ENCODE assay signal across 26 mouse cellular contexts in genomic region chr7:134335951-134336350, GRCm38 (mm10). TPM values are rescaled to one million over a fixed set of nuclear protein-coding genes. Genes with fewer than 3 reads are reported as not detected.
DNase-seq lines count a peak whose midpoint lies in the region; ATAC-seq and TF ChIP-seq lines count a peak whose summit lies in the region.
"Had no signal": no experiment of that assay in that cellular context is flagged by ENCODE, and none has a peak within 500 bp of the region (broad histone marks: within the 10 kb centered on the region; RNA-seq: fewer than 3 reads in every experiment).

No protein-coding gene starts in this region.

- H3K27ac ChIP-seq in limb, embryonic 14.5 days (replicated peaks; ENCODE audit: low read depth, low read length): no peak overlapping the region
- H3K27ac ChIP-seq in limb, embryonic 10.5 days: no peak overlapping the region
- H3K27ac ChIP-seq in lung, embryonic 16.5 days (ENCODE audit: low read length): no peak overlapping the region
- no peak overlapping the region for H3K27ac ChIP-seq in midbrain, embryonic 11.5 days (ENCODE audit: low read depth, low read length)
- H3K27ac ChIP-seq in midbrain, embryonic 16.5 days (ENCODE audit: low read length): no peak overlapping the region
- H3K27ac ChIP-seq in forebrain, embryonic 11.5 days (ENCODE audit: low read depth, low read length): no peak overlapping the region
- H3K27ac ChIP-seq: embryonic facial prominence, embryonic 13.5 days; forebrain, embryonic 10.5 days; forebrain, embryonic 15.5 days; heart, embryonic 15.5 days; hindbrain, embryonic 10.5 days; hindbrain, embryonic 13.5 days had no signal

- WGBS in limb, embryonic 14.5 days: 73% methylated on average over 3 of the region's 3 CpGs
- 88% methylated on average over 3 of the region's 3 CpGs for WGBS in limb, embryonic 10.5 days
- 62% methylated on average over 3 of the region's 3 CpGs for WGBS in lung, embryonic 16.5 days
- 53% methylated on average over 3 of the region's 3 CpGs for WGBS in lung, adult 2 months
- WGBS in midbrain, embryonic 11.5 days: 82% methylated on average over 3 of the region's 3 CpGs
- WGBS in midbrain, embryonic 16.5 days: 88% methylated on average over 3 of the region's 3 CpGs
- WGBS in forebrain, embryonic 11.5 days: 86% methylated on average over 3 of the region's 3 CpGs

- H3K4me3 ChIP-seq in limb, embryonic 14.5 days (replicated peaks; ENCODE audit: low read length): no peak overlapping the region
- no peak overlapping the region for H3K4me3 ChIP-seq in limb, embryonic 10.5 days
- H3K4me3 ChIP-seq in lung, embryonic 16.5 days (ENCODE audit: low read length): no peak overlapping the region
- no peak overlapping the region for H3K4me3 ChIP-seq in lung, adult 2 months (replicated peaks; ENCODE audit: extremely low read depth, low read depth, low read length)
- no peak overlapping the region for H3K4me3 ChIP-seq in midbrain, embryonic 11.5 days (ENCODE audit: low read depth, low read length)
- no peak overlapping the region for H3K4me3 ChIP-seq in midbrain, embryonic 16.5 days (ENCODE audit: low read depth, low read length)
- H3K4me3 ChIP-seq in forebrain, embryonic 11.5 days (ENCODE audit: low read depth, low read length): no peak overlapping the region
- H3K4me3 ChIP-seq: embryonic facial prominence, embryonic 13.5 days; forebrain, embryonic 10.5 days; forebrain, embryonic 15.5 days; heart, embryonic 12.5 days; heart, embryonic 15.5 days; hindbrain, embryonic 10.5 days; hindbrain, embryonic 13.5 days had no signal

- H3K36me3 ChIP-seq in limb, embryonic 14.5 days (ENCODE audit: control insufficient read depth, insufficient read depth, low read length): no peaks in the 10 kb centered on the region
- no peaks in the 10 kb centered on the region for H3K36me3 ChIP-seq in limb, embryonic 10.5 days
- no peaks in the 10 kb centered on the region for H3K36me3 ChIP-seq in lung, embryonic 16.5 days (ENCODE audit: control insufficient read depth, insufficient read depth, low read length)
- no peaks in the 10 kb centered on the region for H3K36me3 ChIP-seq in midbrain, embryonic 11.5 days (ENCODE audit: control insufficient read depth, insufficient read depth, low read length)
- H3K36me3 ChIP-seq in midbrain, embryonic 16.5 days (ENCODE audit: control insufficient read depth, insufficient read depth, low read length): no peaks in the 10 kb centered on the region
- H3K36me3 ChIP-seq in forebrain, embryonic 11.5 days (ENCODE audit: control insufficient read depth, insufficient read depth, low read length): no peaks in the 10 kb centered on the region
- H3K36me3 ChIP-seq: embryonic facial prominence, embryonic 13.5 days; forebrain, embryonic 10.5 days; forebrain, embryonic 15.5 days; heart, embryonic 12.5 days; heart, embryonic 15.5 days; hindbrain, embryonic 10.5 days; hindbrain, embryonic 13.5 days had no signal

- no peak for ATAC-seq in limb, embryonic 14.5 days (ENCODE audit: low FRiP score, low read depth)
- ATAC-seq in lung, embryonic 16.5 days (ENCODE audit: low read depth): peak; percentile 78
- ATAC-seq in midbrain, embryonic 11.5 days (ENCODE audit: low FRiP score): no peak
- no peak for ATAC-seq in midbrain, embryonic 16.5 days
- no peak for ATAC-seq in forebrain, embryonic 11.5 days (replicated peaks; ENCODE audit: low FRiP score)
- ATAC-seq: CD4-positive, CD25-positive, alpha-beta regulatory T cell, adult 4 months; forebrain, embryonic 15.5 days; hindbrain, embryonic 16.5 days had no signal

- no peak for TF ChIP-seq CTCF in lung, adult 2 months (IDR thresholded peaks at IDR 0.05; ENCODE audit: insufficient read depth, low read length)

- H3K4me2 ChIP-seq in limb, embryonic 14.5 days (replicated peaks; ENCODE audit: low read depth, low read length, severe bottlenecking): no peak overlapping the region
- H3K4me2 ChIP-seq in lung, embryonic 16.5 days (ENCODE audit: low read depth, low read length): no peak overlapping the region
- no peak overlapping the region for H3K4me2 ChIP-seq in midbrain, embryonic 11.5 days
- no peak overlapping the region for H3K4me2 ChIP-seq in midbrain, embryonic 16.5 days (ENCODE audit: low read length)
- no peak overlapping the region for H3K4me2 ChIP-seq in forebrain, embryonic 11.5 days (ENCODE audit: low read depth, low read length, severe bottlenecking)
- H3K4me2 ChIP-seq: embryonic facial prominence, embryonic 13.5 days; forebrain, embryonic 15.5 days; heart, embryonic 12.5 days; heart, embryonic 15.5 days; hindbrain, embryonic 13.5 days had no signal

- no peaks in the 10 kb centered on the region for H3K4me1 ChIP-seq in limb, embryonic 14.5 days (ENCODE audit: control insufficient read depth, insufficient read depth, low read length)
- no peaks in the 10 kb centered on the region for H3K4me1 ChIP-seq in limb, embryonic 10.5 days
- H3K4me1 ChIP-seq in lung, embryonic 16.5 days (replicated peaks; ENCODE audit: control insufficient read depth, insufficient read depth, low read length): no peaks in the 10 kb centered on the region
- H3K4me1 ChIP-seq in lung, adult 2 months (ENCODE audit: control insufficient read depth, insufficient read depth, low read length): peaks cover 2% of the 10 kb centered on the region; the same call in 1 of the 2 replicates
- H3K4me1 ChIP-seq in midbrain, embryonic 11.5 days (ENCODE audit: control insufficient read depth, insufficient read depth, low read length): no peaks in the 10 kb centered on the region
- H3K4me1 ChIP-seq in midbrain, embryonic 16.5 days (ENCODE audit: control insufficient read depth, insufficient read depth, low read length): no peaks in the 10 kb centered on the region
- H3K4me1 ChIP-seq in forebrain, embryonic 11.5 days (replicated peaks; ENCODE audit: control insufficient read depth, insufficient read depth, low read length): no peaks in the 10 kb centered on the region
- H3K4me1 ChIP-seq: embryonic facial prominence, embryonic 13.5 days; forebrain, embryonic 10.5 days; forebrain, embryonic 15.5 days; heart, embryonic 12.5 days; heart, embryonic 15.5 days; hindbrain, embryonic 10.5 days; hindbrain, embryonic 13.5 days had no signal

- H3K27me3 ChIP-seq in limb, embryonic 14.5 days (ENCODE audit: control insufficient read depth, insufficient read depth, low read length): no peaks in the 10 kb centered on the region
- no peaks in the 10 kb centered on the region for H3K27me3 ChIP-seq in limb, embryonic 10.5 days (ENCODE audit: low read depth, poor library complexity, severe bottlenecking)
- no peaks in the 10 kb centered on the region for H3K27me3 ChIP-seq in lung, embryonic 16.5 days (ENCODE audit: control insufficient read depth, insufficient read depth, low read depth, low read length)
- no peaks in the 10 kb centered on the region for H3K27me3 ChIP-seq in midbrain, embryonic 11.5 days (ENCODE audit: control insufficient read depth, insufficient read depth, low read length)
- no peaks in the 10 kb centered on the region for H3K27me3 ChIP-seq in midbrain, embryonic 16.5 days (ENCODE audit: control insufficient read depth, insufficient read depth, low read depth, low read length)
- H3K27me3 ChIP-seq in forebrain, embryonic 11.5 days (ENCODE audit: control insufficient read depth, insufficient read depth, low read length): no peaks in the 10 kb centered on the region
- H3K27me3 ChIP-seq: embryonic facial prominence, embryonic 13.5 days; forebrain, embryonic 15.5 days; heart, embryonic 12.5 days; heart, embryonic 15.5 days; hindbrain, embryonic 13.5 days had no signal

- TF ChIP-seq POLR2A in limb, embryonic 14.5 days (IDR thresholded peaks at IDR 0.05; ENCODE audit: borderline replicate concordance, extremely low read depth, insufficient read depth, insufficient read length): no peak
- TF ChIP-seq POLR2A in lung, adult 2 months (IDR thresholded peaks at IDR 0.05; ENCODE audit: borderline replicate concordance, extremely low read depth, low read depth, low read length): no peak

- peak; percentile 7 for DNase-seq in limb, embryonic 14.5 days (ENCODE audit: low spot score)
- no peak for DNase-seq in limb, embryonic 10.5 days (ENCODE audit: low spot score)
- DNase-seq in lung, adult 2 months: no peak
- peak; percentile 79 for DNase-seq in midbrain, embryonic 11.5 days (ENCODE audit: low spot score, missing footprints)
- DNase-seq in forebrain, embryonic 11.5 days (ENCODE audit: low spot score): no peak
- DNase-seq: adrenal gland, adult 2 months; adrenal gland, postnatal 14 days; cerebellum, adult 11 months; cerebellum, adult 2 months; cerebellum, adult 9-11 months; cerebellum, postnatal 25 days; gastrocnemius, postnatal 25 days; heart, adult 18-20 months; heart, postnatal 10 days; heart, postnatal 36 days had no signal

- H3K9me3 ChIP-seq in limb, embryonic 14.5 days (ENCODE audit: control insufficient read depth, low read length): no peaks in the 10 kb centered on the region
- no peaks in the 10 kb centered on the region for H3K9me3 ChIP-seq in limb, embryonic 10.5 days (replicated peaks)
- no peaks in the 10 kb centered on the region for H3K9me3 ChIP-seq in lung, embryonic 16.5 days (ENCODE audit: control insufficient read depth, low read length)
- no peaks in the 10 kb centered on the region for H3K9me3 ChIP-seq in midbrain, embryonic 11.5 days (ENCODE audit: control insufficient read depth, low read length)
- H3K9me3 ChIP-seq in midbrain, embryonic 16.5 days (replicated peaks; ENCODE audit: control insufficient read depth, low read length, poor library complexity, severe bottlenecking): no peaks in the 10 kb centered on the region
- no peaks in the 10 kb centered on the region for H3K9me3 ChIP-seq in forebrain, embryonic 11.5 days (ENCODE audit: control insufficient read depth, low read length)
- H3K9me3 ChIP-seq: embryonic facial prominence, embryonic 13.5 days; forebrain, embryonic 10.5 days; forebrain, embryonic 15.5 days; heart, embryonic 12.5 days; heart, embryonic 15.5 days; hindbrain, embryonic 10.5 days; hindbrain, embryonic 13.5 days had no signal

- H3K9ac ChIP-seq in limb, embryonic 14.5 days (ENCODE audit: low read depth, low read length, severe bottlenecking): no peak overlapping the region
- no peak overlapping the region for H3K9ac ChIP-seq in lung, embryonic 16.5 days (ENCODE audit: low read length)
- no peak overlapping the region for H3K9ac ChIP-seq in midbrain, embryonic 11.5 days (ENCODE audit: low read length)
- H3K9ac ChIP-seq in midbrain, embryonic 16.5 days (ENCODE audit: low read depth, low read length): no peak overlapping the region
- no peak overlapping the region for H3K9ac ChIP-seq in forebrain, embryonic 11.5 days (ENCODE audit: low read length)
- H3K9ac ChIP-seq: embryonic facial prominence, embryonic 13.5 days; forebrain, embryonic 15.5 days; heart, embryonic 12.5 days; heart, embryonic 15.5 days; hindbrain, embryonic 13.5 days had no signal

RNA-seq across cellular contexts. Expression of gene D7Ertd443e, which starts 49.5 kb away (rescaled TPM):
- polyA plus RNA-seq in limb, embryonic 14.5 days (2012; rRNA removed): 0.76 and 1.1 TPM in 2 replicates
- 1.2 and 1.3 TPM in 2 replicates for polyA plus RNA-seq in limb, embryonic 14.5 days (2014; fragmentation: Nextera tagmentation; extraction: Ambion mirVana)
- polyA plus RNA-seq in limb, embryonic 10.5 days (2016; fragmentation: Nextera tagmentation; extraction: Ambion mirVana): not detected in 2 replicates
- 0.20 and 0.21 TPM in 2 replicates for polyA plus RNA-seq in lung, embryonic 16.5 days (2015; fragmentation: Nextera tagmentation; extraction: Ambion mirVana)
- polyA plus RNA-seq in lung, adult 2 months (2012; rRNA removed): 0.16 and 0.22 TPM in 2 replicates
- polyA plus RNA-seq in midbrain, embryonic 11.5 days (2014; fragmentation: Nextera tagmentation; extraction: Ambion mirVana): not detected in 2 replicates
- polyA plus RNA-seq in midbrain, embryonic 16.5 days (2015; fragmentation: Nextera tagmentation; extraction: Ambion mirVana): 0.16 and 0.18 TPM in 2 replicates
- polyA plus RNA-seq in forebrain, embryonic 11.5 days (2014; fragmentation: Nextera tagmentation; extraction: Ambion mirVana): not detected in 2 replicates
- polyA plus RNA-seq: CD4-positive, CD25-positive, alpha-beta regulatory T cell, adult 4 months; forebrain, embryonic 10.5 days; forebrain, embryonic 15.5 days had no signal

Comparison
In these comparisons a context has a peak if more than half of its experiments do, and no peak if none do; other contexts are left out.
1. DNase-seq: peak in limb, embryonic 14.5 days (single experiment) and midbrain, embryonic 11.5 days (single experiment); none in limb, embryonic 10.5 days (single experiment), lung, adult 2 months (single experiment) and forebrain, embryonic 11.5 days (single experiment).